Comparison of ENCODE assay signal across 8 mouse cellular contexts in the genomic region with DNA sequence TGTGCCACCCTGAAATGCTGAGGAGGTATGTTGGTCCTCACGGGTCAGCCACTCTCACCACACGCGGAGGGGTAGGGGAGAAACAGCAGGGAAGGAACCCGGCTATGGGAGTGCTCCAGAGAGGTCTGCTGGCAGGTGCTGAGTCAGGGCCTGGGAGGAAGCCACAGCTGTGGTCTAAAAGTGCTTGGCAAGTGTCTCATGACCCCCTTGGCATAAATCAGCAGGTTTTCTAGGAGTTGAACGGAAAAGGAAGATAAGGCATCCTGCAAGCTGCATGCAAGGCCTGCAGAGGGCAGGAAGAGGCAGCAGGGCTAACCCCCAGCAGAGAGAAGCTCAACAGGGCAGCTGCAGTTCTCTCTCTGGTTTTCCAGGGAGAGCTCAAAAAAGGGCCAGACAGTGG. TPM values are rescaled to one million over a fixed set of nuclear protein-coding genes. Genes with fewer than 3 reads are reported as not detected.
DNase-seq lines count a peak whose midpoint lies in the region; ATAC-seq and TF ChIP-seq lines count a peak whose summit lies in the region.

No protein-coding gene starts in this region.

- H3K4me2 ChIP-seq in heart, embryonic 13.5 days: no peak overlapping the region
- H3K4me2 ChIP-seq in liver, embryonic 14.5 days (ENCODE audit: low read depth): no peak overlapping the region

- 37% methylated on average over 5 of the region's 5 CpGs for WGBS in heart, embryonic 13.5 days
- 15% methylated on average over 5 of the region's 5 CpGs for WGBS in liver, embryonic 14.5 days (ENCODE audit: insufficient replicate concordance)

- TF ChIP-seq EP300 in liver, embryonic 14.5 days (IDR thresholded peaks at IDR 0.05; ENCODE audit: low read depth): no peak

- H3K27ac ChIP-seq in heart, embryonic 13.5 days (replicated peaks): peak overlapping the region; percentile 32
- no peak overlapping the region for H3K27ac ChIP-seq in liver, embryonic 14.5 days

- peaks cover 84% of the 10 kb centered on the region for H3K4me1 ChIP-seq in heart, embryonic 13.5 days
- peaks cover 8 to 24% of the 10 kb centered on the region in 2 experiments for H3K4me1 ChIP-seq in liver, embryonic 14.5 days (replicated peaks; ENCODE audit: control insufficient read depth in 2 of 2, insufficient read depth in 2 of 2, low read length in 1 of 2)

- peaks cover 48% of the 10 kb centered on the region for H3K36me3 ChIP-seq in heart, embryonic 13.5 days
- H3K36me3 ChIP-seq in liver, embryonic 14.5 days (replicated peaks; ENCODE audit: control insufficient read depth, insufficient read depth, low read depth): no peaks in the 10 kb centered on the region

- no peak overlapping the region for H3K4me3 ChIP-seq in heart, embryonic 13.5 days
- H3K4me3 ChIP-seq in liver, embryonic 14.5 days (ENCODE audit: insufficient read depth in 1 of 2, low read depth in 2 of 2, low read length in 2 of 2): no peak overlapping the region

- ATAC-seq in heart, embryonic 13.5 days (ENCODE audit: extremely low read depth, insufficient number of reproducible peaks, low FRiP score, low TSS enrichment): no peak
- peak; percentile 42 for ATAC-seq in liver, embryonic 14.5 days (ENCODE audit: insufficient read depth)

- intact Hi-C loops in left cerebral cortex, postnatal 14 days (cut with DNase I): no loop called here

- TF ChIP-seq CTCF in liver, embryonic 14.5 days (IDR thresholded peaks at IDR 0.05; ENCODE audit: low read depth): peak; percentile 46

- peak; percentile 50 to 66 for DNase-seq in heart, adult 9 months (ENCODE audit: low spot score in 2 of 2)
- no peak for DNase-seq in heart, adult 8-10 months (ENCODE audit: low spot score)
- DNase-seq in NIH3T3 (ENCODE audit: low read depth): peak; percentile 82
- DNase-seq in liver, embryonic 14.5 days (ENCODE audit: low read depth in 3 of 3, low spot score in 3 of 3): no peak
- no peak for DNase-seq in frontal cortex, postnatal 36 days (ENCODE audit: low spot score in 2 of 2)
- DNase-seq in T-cell, adult 2 months (ENCODE audit: low spot score): no peak
- DNase-seq in left cerebral cortex, postnatal 14 days (ENCODE audit: low spot score in 2 of 2): no peak

- H3K9ac ChIP-seq in heart, embryonic 13.5 days: peak overlapping the region; percentile 59
- no peak overlapping the region for H3K9ac ChIP-seq in liver, embryonic 14.5 days (replicated peaks)

- H3K9me3 ChIP-seq in heart, embryonic 13.5 days: no peaks in the 10 kb centered on the region
- H3K9me3 ChIP-seq in liver, embryonic 14.5 days (ENCODE audit: control insufficient read depth, low read length): no peaks in the 10 kb centered on the region

- H3K27me3 ChIP-seq in heart, embryonic 13.5 days (replicated peaks): no peaks in the 10 kb centered on the region
- H3K27me3 ChIP-seq in liver, embryonic 14.5 days (ENCODE audit: control insufficient read depth, insufficient read depth, low read length): no peaks in the 10 kb centered on the region

RNA-seq across cellular contexts. Expression of a gene that starts 5.5 kb away (rescaled TPM):
- total RNA-seq in heart, adult 8-10 months (2022): 10 to 100 TPM; 12.3 to 14.4 (median 13.3) TPM
- polyA plus RNA-seq in heart, embryonic 13.5 days (2015; fragmentation: Nextera tagmentation; extraction: Ambion mirVana): 85.0 and 87.6 TPM in 2 replicates
- 28.8 and 30.0 TPM in 2 replicates for polyA plus RNA-seq in liver, embryonic 14.5 days (2012; rRNA removed)
- 32.5 and 32.9 TPM in 2 replicates for polyA plus RNA-seq in liver, embryonic 14.5 days (2014; fragmentation: Nextera tagmentation; extraction: Ambion mirVana)
- 10 to 100 TPM; 51.4 to 57.8 TPM for total RNA-seq in left cerebral cortex, postnatal 14 days (2021)

RNA-seq across cellular contexts. Expression of a gene that starts 9.3 kb away (rescaled TPM):
- total RNA-seq in heart, adult 8-10 months (2022): 1 to 10 TPM in 3 of 4 experiments, under 1 TPM in 1; 0.84 to 1.9 (median 1.4) TPM
- 14.1 and 14.2 TPM in 2 replicates for polyA plus RNA-seq in heart, embryonic 13.5 days (2015; fragmentation: Nextera tagmentation; extraction: Ambion mirVana)
- polyA plus RNA-seq in liver, embryonic 14.5 days (2012; rRNA removed): 10.8 and 14.6 TPM in 2 replicates
- 10.2 and 13.0 TPM in 2 replicates for polyA plus RNA-seq in liver, embryonic 14.5 days (2014; fragmentation: Nextera tagmentation; extraction: Ambion mirVana)
- 1 to 10 TPM; 2.5 to 4.0 TPM for total RNA-seq in left cerebral cortex, postnatal 14 days (2021)

RNA-seq across cellular contexts. Expression of a gene that starts 25.4 kb away (rescaled TPM):
- 10 to 100 TPM; 78.9 to 90.4 (median 87.1) TPM for total RNA-seq in heart, adult 8-10 months (2022)
- 62.1 and 68.1 TPM in 2 replicates for polyA plus RNA-seq in heart, embryonic 13.5 days (2015; fragmentation: Nextera tagmentation; extraction: Ambion mirVana)
- polyA plus RNA-seq in liver, embryonic 14.5 days (2012; rRNA removed): 15.7 TPM in 2 replicates
- polyA plus RNA-seq in liver, embryonic 14.5 days (2014; fragmentation: Nextera tagmentation; extraction: Ambion mirVana): 12.9 and 14.8 TPM in 2 replicates
- total RNA-seq in left cerebral cortex, postnatal 14 days (2021): 100 to 1,000 TPM; 102 to 120 TPM

RNA-seq across cellular contexts. Expression of a gene that starts 25.5 kb away (rescaled TPM):
- 10 to 100 TPM; 11.8 to 17.5 (median 14.4) TPM for total RNA-seq in heart, adult 8-10 months (2022)
- polyA plus RNA-seq in heart, embryonic 13.5 days (2015; fragmentation: Nextera tagmentation; extraction: Ambion mirVana): 11.9 and 14.6 TPM in 2 replicates
- polyA plus RNA-seq in liver, embryonic 14.5 days (2012; rRNA removed): 1.9 and 2.0 TPM in 2 replicates
- polyA plus RNA-seq in liver, embryonic 14.5 days (2014; fragmentation: Nextera tagmentation; extraction: Ambion mirVana): 1.8 and 2.8 TPM in 2 replicates
- total RNA-seq in left cerebral cortex, postnatal 14 days (2021): 1 to 10 TPM; 4.4 to 4.7 TPM

RNA-seq across cellular contexts. Expression of a gene that starts 43.9 kb away (rescaled TPM):
- total RNA-seq in heart, adult 8-10 months (2022): 10 to 100 TPM; 50.4 to 64.4 (median 55.4) TPM
- 37.8 and 44.2 TPM in 2 replicates for polyA plus RNA-seq in heart, embryonic 13.5 days (2015; fragmentation: Nextera tagmentation; extraction: Ambion mirVana)
- 7.3 TPM in 2 replicates for polyA plus RNA-seq in liver, embryonic 14.5 days (2012; rRNA removed)
- polyA plus RNA-seq in liver, embryonic 14.5 days (2014; fragmentation: Nextera tagmentation; extraction: Ambion mirVana): 10.8 and 12.2 TPM in 2 replicates
- 10 to 100 TPM; 74.4 to 89.6 TPM for total RNA-seq in left cerebral cortex, postnatal 14 days (2021)

Comparison
In these comparisons a context has a peak if more than half of its experiments do, and no peak if none do; other contexts are left out.
1. DNase-seq: peak in heart, adult 9 months (2 of 2) and NIH3T3 (single experiment); none in heart, adult 8-10 months (single experiment), liver, embryonic 14.5 days (0 of 3), frontal cortex, postnatal 36 days (0 of 2), T-cell, adult 2 months (single experiment) and left cerebral cortex, postnatal 14 days (0 of 2).